Mouse (Mus musculus) hindbrain, embryonic 11.5 days (tissue): ENCODE results near the gene Ankrd36. TPM values are rescaled to one million over a fixed set of nuclear protein-coding genes. Genes with fewer than 3 reads are reported as not detected.

ENCODE experiments used
- ATAC-seq: fragments of 200-750 bp; cut with Nextera tagmentation; 2 replicates; pipeline ENCODE4 v1.8.0; 2017; ENCODE audit warnings: mild to moderate bottlenecking, moderate TSS enrichment, moderate library complexity; ENCODE audit not compliant: low FRiP score
- DNase-seq: peaks from one replicate; pipeline ENCODE4 v3.0.0-alpha.2; 2015; ENCODE audit warnings: low spot score
- H3K27ac ChIP-seq: fragments of 300-500 bp; sonication (generic); 2 replicates; pipeline ENCODE4 v1.5.1; 2014; ENCODE audit warnings: mild to moderate bottlenecking, low read depth, low read length
- H3K27me3 ChIP-seq: fragments of 300-500 bp; sonication (generic); 2 replicates; pipeline ENCODE4 v1.6.1; 2014; ENCODE audit warnings: mild to moderate bottlenecking, low read length, moderate library complexity, mixed read lengths; ENCODE audit not compliant: control insufficient read depth, insufficient read depth
- H3K36me3 ChIP-seq: fragments of 300-500 bp; sonication (generic); 2 replicates; pipeline ENCODE4 v1.6.1; 2014; ENCODE audit warnings: mild to moderate bottlenecking, low read length, moderate library complexity, mixed read lengths; ENCODE audit not compliant: control insufficient read depth, insufficient read depth
- H3K4me1 ChIP-seq: fragments of 300-500 bp; sonication (generic); replicated peaks from 2 replicates; pipeline ENCODE4 v1.6.1; 2014; ENCODE audit warnings: low read length, mixed read lengths; ENCODE audit not compliant: control insufficient read depth, insufficient read depth
- H3K4me2 ChIP-seq: fragments of 300-500 bp; sonication (generic); replicated peaks from 2 replicates; pipeline ENCODE4 v1.6.1; 2014; ENCODE audit warnings: mild to moderate bottlenecking, low read depth, low read length
- H3K4me3 ChIP-seq: fragments of 300-500 bp; sonication (generic); 2 replicates; pipeline ENCODE4 v1.5.1; 2014; ENCODE audit warnings: low read depth, low read length
- H3K9ac ChIP-seq: fragments of 300-500 bp; sonication (generic); 2 replicates; pipeline ENCODE4 v1.6.1; 2014; ENCODE audit warnings: low read depth, low read length
- H3K9me3 ChIP-seq: fragments of 300-500 bp; sonication (generic); 2 replicates; pipeline ENCODE4 v1.6.1; 2016; ENCODE audit warnings: low read length; ENCODE audit not compliant: control insufficient read depth
- WGBS: fragments of 180-500 bp; shearing (Covaris S2); extraction: QIAGEN DNeasy Blood & Tissue Kit; methylation state at CpG from one replicate; pipeline ENCODE4 v1.1.7; 2014; 5-methylcytosine and 5-hydroxymethylcytosine counted together
- polyA plus RNA-seq: library from polyadenylated mRNA; unstranded; fragments of >200 nt; fragmentation: Nextera tagmentation; extraction: Ambion mirVana; gene quantifications from 2 replicates; pipeline ENCODE4 v1.2.1, GENCODE M21; 2014

Gene Ankrd36
- polyA plus RNA-seq = not detected in 2 replicates

DNA sequence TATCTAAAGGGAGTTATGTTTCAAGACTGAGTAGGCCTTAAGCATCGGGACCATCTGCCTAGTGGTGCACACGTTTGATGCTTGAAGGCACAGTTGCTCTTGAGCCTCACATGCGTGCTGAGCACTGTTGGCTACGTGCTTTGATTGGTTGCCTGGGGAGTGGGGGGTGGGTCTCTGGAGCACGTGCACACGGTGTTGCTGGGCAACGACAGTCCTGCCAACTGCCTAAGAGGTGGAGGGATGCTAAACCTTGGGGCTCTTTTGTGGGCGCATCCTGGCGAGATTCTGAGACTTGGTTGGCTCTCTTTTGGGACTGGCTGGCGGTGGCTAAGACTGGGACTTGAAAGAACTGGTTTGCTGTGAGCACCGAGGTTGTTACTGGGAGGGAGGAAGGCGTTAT, at the start of gene Ankrd36:
Ankrd36 (plus strand) TSS at position 211 of the 400 bp plus-strand sequence.
- 79% methylated on average over 12 of the region's 12 CpGs for WGBS
- no peak for DNase-seq

DNA sequence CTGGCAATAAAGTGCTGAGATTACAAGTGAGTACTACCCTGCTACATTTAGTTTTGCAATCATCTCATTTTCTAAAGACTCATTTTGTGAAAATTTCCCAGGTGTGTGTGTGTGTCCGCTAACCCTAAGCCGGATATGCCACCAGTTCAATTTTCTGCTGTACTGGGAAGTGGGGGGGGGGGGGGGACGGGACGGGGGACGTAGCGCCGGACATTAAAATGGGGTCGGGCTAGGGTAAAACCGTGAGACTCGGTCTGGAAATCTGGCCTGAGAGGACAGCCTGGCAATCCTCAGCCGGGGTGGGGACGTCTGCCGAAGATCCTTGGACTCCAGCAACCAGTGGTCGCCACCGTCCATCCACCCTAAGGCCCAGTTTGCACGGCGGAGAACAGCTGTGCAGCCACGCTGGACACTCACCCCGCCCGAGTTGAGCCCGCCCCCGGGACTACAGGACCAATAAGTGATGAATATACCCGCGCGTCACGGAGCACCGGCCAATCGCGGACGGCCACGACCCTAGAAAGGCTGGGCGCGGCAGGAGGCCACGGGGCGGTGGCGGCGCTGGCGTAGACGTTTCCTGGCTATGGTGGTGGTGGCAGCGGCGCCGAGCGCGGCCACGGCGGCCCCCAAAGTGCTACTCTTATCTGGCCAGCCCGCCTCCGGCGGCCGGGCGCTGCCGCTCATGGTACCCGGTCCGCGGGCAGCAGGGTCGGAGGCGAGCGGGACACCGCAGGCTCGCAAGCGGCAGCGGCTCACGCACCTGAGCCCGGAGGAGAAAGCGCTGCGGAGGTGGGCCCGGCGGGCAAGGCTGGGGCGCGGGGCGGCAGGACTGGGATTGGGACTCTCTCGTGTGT, 48.8 kb upstream of the Ankrd36 start, which contains the start of gene Xbp1:
Xbp1 (plus strand) TSS at position 248 of the 854 bp plus-strand sequence.
- peak within 1 kb of the TSS; percentile 86 for H3K27ac ChIP-seq
- peak within 1 kb of the TSS; percentile 71 for H3K4me2 ChIP-seq
- DNase-seq = peak; percentile 97
- no peaks in the 10 kb centered on the region for H3K27me3 ChIP-seq
- 0 out of 2 replicates have a peak, but pooled peaks cover 2% of the 10 kb centered on the region for H3K36me3 ChIP-seq
- H3K9ac ChIP-seq = peak within 1 kb of the TSS; percentile 99
- peak within 1 kb of the TSS; percentile 97 for H3K4me3 ChIP-seq
- H3K9me3 ChIP-seq = no peaks in the 10 kb centered on the region
- peak; percentile 99 for ATAC-seq
- no peaks in the 10 kb centered on the region for H3K4me1 ChIP-seq
- WGBS = under 1% methylated on average over 54 of the region's 72 CpGs

More for the DNA sequence above, at the start of gene Ankrd36:
- Histone ChIP-seq H3K36me3 (no peaks in the 10 kb centered on the region), H3K4me2 (no peak within 1 kb of the TSS), H3K4me1 (no peaks in the 10 kb centered on the region), H3K27ac (no peak within 1 kb of the TSS), H3K27me3 (no peaks in the 10 kb centered on the region), H3K9ac (no peak within 1 kb of the TSS), H3K9me3 (no peaks in the 10 kb centered on the region), H3K4me3 (no peak within 1 kb of the TSS)
- ATAC-seq = no peak

DNA sequence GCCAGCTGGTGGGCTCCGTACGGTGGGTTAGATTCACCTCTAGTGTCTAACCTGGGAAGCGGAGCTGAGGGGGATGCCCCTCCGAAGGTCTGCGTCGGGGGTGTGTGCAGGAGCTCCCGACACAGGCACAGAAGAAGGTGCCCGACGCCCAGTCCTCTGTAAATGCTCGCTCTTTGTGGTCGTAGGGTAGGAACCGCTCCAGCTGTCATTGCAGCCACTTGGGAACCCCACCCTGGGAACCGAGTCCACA, 48.3 kb upstream of the Ankrd36 start:
- no peak for DNase-seq
- H3K27ac ChIP-seq = peak overlapping the region; percentile 86
- H3K4me2 ChIP-seq = peak overlapping the region; percentile 71
- under 1% methylated on average over 13 of the region's 13 CpGs for WGBS
- no peaks in the 10 kb centered on the region for H3K9me3 ChIP-seq
- peak overlapping the region; percentile 97 for H3K4me3 ChIP-seq
- no peaks in the 10 kb centered on the region for H3K4me1 ChIP-seq
- 0 out of 2 replicates have a peak, but pooled peaks cover 2% of the 10 kb centered on the region for H3K36me3 ChIP-seq
- no peaks in the 10 kb centered on the region for H3K27me3 ChIP-seq
- peak; percentile 52 for ATAC-seq
- peak overlapping the region; percentile 99 for H3K9ac ChIP-seq

DNA sequence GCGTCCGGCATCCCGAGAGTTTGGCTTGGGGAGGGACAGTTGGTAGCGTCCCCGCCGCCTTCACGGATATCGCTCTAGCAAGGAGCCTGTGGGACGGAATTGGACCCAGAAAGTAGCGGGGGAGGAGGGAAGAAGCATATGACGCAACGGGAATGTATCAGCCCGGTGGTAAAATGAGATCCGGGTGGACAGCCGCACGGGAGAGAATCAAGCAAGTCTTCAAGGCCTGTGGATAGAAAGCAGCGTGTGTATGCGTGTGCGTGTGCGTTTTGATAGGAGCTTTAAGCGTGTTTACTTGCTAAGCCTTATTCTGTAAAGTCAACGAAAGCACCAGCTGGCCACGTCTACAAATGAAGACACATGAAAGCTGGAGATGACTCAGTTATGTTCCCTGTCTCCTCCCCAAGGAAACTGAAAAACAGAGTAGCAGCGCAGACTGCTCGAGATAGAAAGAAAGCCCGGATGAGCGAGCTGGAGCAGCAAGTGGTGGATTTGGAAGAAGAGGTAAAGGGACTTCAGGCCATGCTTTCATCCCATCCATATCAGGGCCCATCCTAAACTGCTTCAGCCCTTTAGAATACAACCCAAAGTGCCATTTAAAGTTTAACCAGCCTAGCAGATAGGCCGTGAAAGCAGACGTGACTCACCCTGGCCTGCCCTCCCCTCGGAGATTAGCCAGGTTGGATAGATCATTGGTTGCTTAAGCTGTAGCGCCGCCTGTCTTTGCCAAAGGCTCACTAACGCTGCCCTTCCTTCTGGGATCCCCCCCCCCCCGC, 47.8 kb upstream of the Ankrd36 start:
- WGBS = 0% methylated on average over 33 of the region's 34 CpGs
- 0 out of 2 replicates have a peak, but pooled peaks have one; percentile 17 for ATAC-seq

DNA sequence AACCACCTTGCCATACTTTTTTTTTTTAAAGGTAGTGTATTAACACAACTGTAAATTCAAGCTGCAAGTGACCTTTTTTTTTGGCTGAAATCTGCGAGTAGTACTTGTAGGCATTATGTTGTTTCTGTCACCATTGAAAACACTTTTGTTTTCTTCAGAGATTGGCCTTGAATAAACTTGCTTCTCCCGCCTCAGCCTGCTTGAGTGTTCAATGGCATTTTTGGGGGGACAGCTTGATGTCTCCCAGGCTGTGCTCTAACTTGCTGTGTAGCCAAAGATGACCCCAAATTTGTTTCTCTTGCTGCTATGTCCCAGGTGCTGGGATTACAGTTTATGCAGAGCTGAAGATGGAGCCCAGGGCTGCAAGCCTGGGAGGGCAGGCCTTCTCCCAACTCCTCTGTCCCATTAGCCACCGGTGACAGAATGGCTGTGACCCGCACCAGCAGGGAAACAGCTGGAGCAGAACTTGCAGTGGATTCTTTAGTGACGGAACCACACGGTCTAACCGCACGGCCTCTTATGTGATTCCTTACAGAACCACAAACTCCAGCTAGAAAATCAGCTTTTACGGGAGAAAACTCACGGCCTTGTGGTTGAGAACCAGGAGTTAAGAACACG, 46.6 kb upstream of the Ankrd36 start:
- Histone ChIP-seq H3K9ac (no peak overlapping the region), H3K4me2 (peak overlapping the region; percentile 71; the same call in 1 of the 2 replicates), H3K9me3 (no peaks in the 10 kb centered on the region), H3K27ac (no peak overlapping the region), H3K4me3 (no peak overlapping the region), H3K36me3 (0 out of 2 replicates have a peak, but pooled peaks cover 2% of the 10 kb centered on the region), H3K27me3 (no peaks in the 10 kb centered on the region), H3K4me1 (no peaks in the 10 kb centered on the region)
- ATAC-seq (no peak), DNase-seq (no peak)
- WGBS = 96% methylated on average over 11 of the region's 11 CpGs

More for the DNA sequence above, 47.8 kb upstream of the Ankrd36 start:
- peak overlapping the region; percentile 99 for H3K9ac ChIP-seq
- H3K4me2 ChIP-seq = peak overlapping the region; percentile 71
- H3K4me3 ChIP-seq = peak overlapping the region; percentile 97
- H3K27me3 ChIP-seq = no peaks in the 10 kb centered on the region
- H3K9me3 ChIP-seq = no peaks in the 10 kb centered on the region
- H3K36me3 ChIP-seq = 0 out of 2 replicates have a peak, but pooled peaks cover 2% of the 10 kb centered on the region
- no peaks in the 10 kb centered on the region for H3K4me1 ChIP-seq
- peak; percentile 66 for DNase-seq
- peak overlapping the region; percentile 86 for H3K27ac ChIP-seq

DNA sequence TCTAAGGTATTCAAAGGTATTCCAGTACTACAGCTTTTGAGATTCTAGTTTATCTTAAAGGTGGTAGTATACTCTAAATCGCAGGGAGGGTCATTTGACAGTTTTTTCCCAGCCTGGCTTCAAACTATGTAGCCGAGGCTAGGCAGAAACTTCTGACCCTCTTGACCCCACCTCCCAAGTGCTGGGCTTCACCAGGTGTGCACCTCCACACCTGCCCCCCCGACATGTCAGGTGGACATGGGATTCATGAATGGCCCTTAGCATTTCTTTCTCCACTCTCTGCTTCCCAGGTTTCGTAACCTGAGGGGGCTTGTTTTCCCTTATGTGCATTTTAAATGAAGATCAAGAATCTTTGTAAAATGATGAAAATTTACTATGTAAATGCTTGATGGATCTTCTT, 44.1 kb upstream of the Ankrd36 start:
- no peak overlapping the region for H3K9ac ChIP-seq
- H3K27ac ChIP-seq = no peak overlapping the region
- no peak overlapping the region for H3K4me2 ChIP-seq
- H3K4me1 ChIP-seq = no peaks in the 10 kb centered on the region
- H3K27me3 ChIP-seq = no peaks in the 10 kb centered on the region
- DNase-seq (no peak), ATAC-seq (no peak)
- 93% methylated on average over 4 of the region's 4 CpGs for WGBS
- no peak overlapping the region for H3K4me3 ChIP-seq
- no peaks in the 10 kb centered on the region for H3K9me3 ChIP-seq
- H3K36me3 ChIP-seq = 0 out of 2 replicates have a peak, but pooled peaks cover 2% of the 10 kb centered on the region

DNA sequence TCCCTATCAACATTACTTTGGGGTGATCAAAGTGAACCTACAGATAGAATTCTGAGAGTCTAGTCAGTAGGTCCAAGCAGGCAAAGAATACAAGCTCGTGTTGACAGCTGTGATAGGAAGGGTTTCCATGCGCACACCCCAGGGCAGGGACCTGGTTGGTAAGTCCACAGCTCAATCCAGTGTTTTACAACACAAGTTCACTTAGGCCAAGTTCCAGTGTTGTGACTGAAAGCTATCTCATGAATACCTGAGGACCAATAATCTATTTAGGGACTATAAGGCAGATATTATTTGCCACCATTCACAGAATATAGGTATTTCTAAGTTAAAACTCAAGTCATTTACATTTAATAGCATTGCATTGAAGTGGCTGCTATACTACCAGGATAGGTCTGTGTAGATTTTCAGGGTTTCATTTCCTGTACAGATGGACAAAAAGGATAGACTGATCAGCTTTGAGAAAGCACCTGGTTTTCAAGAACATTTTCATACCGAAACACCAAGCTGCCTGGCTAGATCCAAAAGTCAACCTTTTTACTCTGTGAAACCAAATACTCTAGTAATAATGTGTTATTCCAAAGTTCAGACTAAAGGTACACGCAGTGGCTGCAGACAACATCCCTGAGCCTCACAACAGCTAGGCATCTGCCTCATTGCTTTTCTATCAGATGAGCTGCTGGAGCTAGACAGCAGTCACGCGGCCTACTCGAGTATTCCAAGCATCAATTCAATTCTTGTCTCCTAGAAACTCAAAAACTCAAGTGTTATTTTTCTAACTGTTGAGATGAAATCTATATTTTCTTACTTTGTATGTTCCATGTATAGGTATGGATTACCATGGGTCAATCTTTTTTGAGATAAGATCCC, 42.7 kb upstream of the Ankrd36 start:
- ATAC-seq = no peak
- H3K4me3 ChIP-seq = no peak overlapping the region
- no peak for DNase-seq
- H3K27ac ChIP-seq = no peak overlapping the region
- 0 out of 2 replicates have a peak, but pooled peaks cover 2% of the 10 kb centered on the region for H3K36me3 ChIP-seq
- no peak overlapping the region for H3K9ac ChIP-seq
- H3K27me3 ChIP-seq = no peaks in the 10 kb centered on the region
- no peak overlapping the region for H3K4me2 ChIP-seq
- H3K4me1 ChIP-seq = no peaks in the 10 kb centered on the region
- 91% methylated on average over 7 of the region's 7 CpGs for WGBS
- no peaks in the 10 kb centered on the region for H3K9me3 ChIP-seq
